Mouse (Mus musculus): ENCODE measurements around the gene Olfr643. TPM values are rescaled to one million over a fixed set of nuclear protein-coding genes. Genes with fewer than 3 reads are reported as not detected.

Olfr643 gene
- polyA plus RNA-seq, 1 experiment from 2014 or later = not detected

- no peak within 1 kb of the TSS for H3K27ac ChIP-seq
- no peak within 1 kb of the TSS for H3K4me2 ChIP-seq (replicated peaks)
- WGBS = 81% methylated on average over 1 of the region's 1 CpGs
- H3K36me3 ChIP-seq = no peaks in the 10 kb centered on the region
- no peak within 1 kb of the TSS for H3K9ac ChIP-seq
- no peaks in the 10 kb centered on the region for H3K9me3 ChIP-seq
- H3K4me1 ChIP-seq (replicated peaks) = no peaks in the 10 kb centered on the region
- H3K27me3 ChIP-seq (replicated peaks) = no peaks in the 10 kb centered on the region
- H3K4me3 ChIP-seq (replicated peaks) = no peak within 1 kb of the TSS
- ATAC-seq = no peak
These were observed 51.8 kb downstream of the Olfr643 start, which contains the start of gene Olfr645 for GRCm38 (mm10) chr7:104085365-104085764. Gene Olfr645, minus strand, starts transcription at chr7:104085465.

DNA sequence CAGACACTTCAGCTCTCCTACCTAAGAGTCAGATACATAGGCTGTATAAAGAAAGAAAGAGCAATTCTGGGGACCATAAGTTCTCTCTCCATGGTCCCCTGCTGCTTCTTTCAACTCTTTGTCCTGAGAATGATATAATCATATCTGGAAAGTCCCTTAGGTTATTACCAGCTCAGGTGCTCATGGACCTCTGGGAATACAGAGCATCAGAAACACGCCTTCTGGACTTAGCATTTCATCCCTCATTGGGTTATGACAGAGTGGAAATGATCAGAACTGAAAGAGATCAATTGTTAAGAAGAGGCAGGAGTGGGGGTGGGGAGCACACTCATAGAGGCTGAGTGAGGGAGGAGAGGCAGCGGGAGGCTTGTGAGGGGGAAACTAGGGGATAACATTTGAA is 65.4 kb downstream of the Olfr643 start, which contains the start of gene Olfr644:
TSS of gene Olfr644 (minus strand) at position 101 of the 400 bp plus-strand sequence.
- no peak within 1 kb of the TSS for H3K4me2 ChIP-seq (replicated peaks)
- ATAC-seq = no peak
- no peak within 1 kb of the TSS for H3K4me3 ChIP-seq (replicated peaks)
- 66% methylated on average over 2 of the region's 2 CpGs for WGBS
- no peaks in the 10 kb centered on the region for H3K9me3 ChIP-seq
- H3K9ac ChIP-seq = no peak within 1 kb of the TSS
- no peaks in the 10 kb centered on the region for H3K36me3 ChIP-seq
- H3K4me1 ChIP-seq (replicated peaks) = no peaks in the 10 kb centered on the region
- no peak within 1 kb of the TSS for H3K27ac ChIP-seq
- no peaks in the 10 kb centered on the region for H3K27me3 ChIP-seq (replicated peaks)

- H3K27ac ChIP-seq = no peak within 1 kb of the TSS
- no peaks in the 10 kb centered on the region for H3K4me1 ChIP-seq (replicated peaks)
- H3K9ac ChIP-seq = no peak within 1 kb of the TSS
- H3K4me2 ChIP-seq (replicated peaks) = no peak within 1 kb of the TSS
- ATAC-seq = no peak
- 44% methylated on average over 2 of the region's 2 CpGs for WGBS
- H3K27me3 ChIP-seq (replicated peaks) = no peaks in the 10 kb centered on the region
- no peaks in the 10 kb centered on the region for H3K9me3 ChIP-seq
- no peaks in the 10 kb centered on the region for H3K36me3 ChIP-seq
- H3K4me3 ChIP-seq (replicated peaks) = no peak within 1 kb of the TSS
These were observed 75.9 kb downstream of the Olfr643 start, which contains the start of gene 4930516K23Rik for GRCm38 (mm10) chr7:104061345-104061744. Gene 4930516K23Rik, minus strand, starts transcription at chr7:104061445.

DNA sequence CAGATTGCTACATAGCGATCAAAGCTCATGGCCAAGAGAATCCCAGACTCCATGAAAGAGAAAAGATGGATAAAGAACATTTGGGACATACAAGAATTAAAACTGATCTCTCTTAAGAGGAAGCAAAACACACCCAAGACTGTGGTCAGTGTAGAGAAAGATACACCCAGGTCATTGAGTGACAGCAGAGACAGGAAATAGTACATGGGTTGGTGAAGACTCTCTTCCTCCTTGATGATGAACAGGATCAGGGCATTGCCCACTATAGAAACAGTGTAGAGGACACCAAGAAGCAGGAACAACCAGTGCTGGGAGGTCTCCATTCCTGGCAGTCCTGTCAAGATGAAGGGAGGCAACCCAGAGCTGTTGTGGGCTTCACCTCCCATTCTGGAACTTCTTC is 78.0 kb downstream of the Olfr643 start:
- no peaks in the 10 kb centered on the region for H3K27me3 ChIP-seq (replicated peaks)
- 96% methylated on average over 1 of the region's 1 CpGs for WGBS
- H3K9me3 ChIP-seq = no peaks in the 10 kb centered on the region
- no peak overlapping the region for H3K4me3 ChIP-seq (replicated peaks)
- no peak overlapping the region for H3K27ac ChIP-seq
- H3K9ac ChIP-seq = no peak overlapping the region
- H3K36me3 ChIP-seq = no peaks in the 10 kb centered on the region
- no peak for ATAC-seq
- no peaks in the 10 kb centered on the region for H3K4me1 ChIP-seq (replicated peaks)
- H3K4me2 ChIP-seq (replicated peaks) = no peak overlapping the region

DNA sequence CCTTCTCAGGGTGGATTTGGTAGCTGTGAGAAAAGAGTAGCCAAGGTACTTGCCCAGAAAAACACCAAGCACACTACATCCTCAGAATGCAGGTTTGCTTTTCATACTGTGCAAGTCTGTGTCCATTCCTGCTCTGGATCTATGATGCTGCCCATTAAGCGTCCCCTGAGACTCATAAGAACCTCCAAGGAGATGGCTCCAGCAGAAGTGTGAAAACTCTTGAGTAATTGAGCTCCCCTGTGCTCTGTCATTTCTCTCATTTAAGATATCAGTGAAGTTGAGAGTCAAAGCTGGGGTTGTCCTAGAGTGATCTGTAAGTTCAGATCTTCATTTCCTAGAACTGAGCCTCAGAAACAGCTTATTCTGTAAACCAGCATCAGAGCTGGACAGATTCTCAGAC is 84.6 kb downstream of the Olfr643 start, which contains the start of gene Olfr642:
TSS of gene Olfr642 (minus strand) at position 101 of the 400 bp plus-strand sequence.
- no peaks in the 10 kb centered on the region for H3K9me3 ChIP-seq
- no peak for ATAC-seq
- H3K36me3 ChIP-seq = no peaks in the 10 kb centered on the region
- H3K4me1 ChIP-seq (replicated peaks) = no peaks in the 10 kb centered on the region
- no peak within 1 kb of the TSS for H3K4me3 ChIP-seq (replicated peaks)
- no peak within 1 kb of the TSS for H3K27ac ChIP-seq
- no peaks in the 10 kb centered on the region for H3K27me3 ChIP-seq (replicated peaks)
- H3K9ac ChIP-seq = no peak within 1 kb of the TSS
- WGBS = 71% methylated on average over 1 of the region's 1 CpGs
- no peak within 1 kb of the TSS for H3K4me2 ChIP-seq (replicated peaks)

DNA sequence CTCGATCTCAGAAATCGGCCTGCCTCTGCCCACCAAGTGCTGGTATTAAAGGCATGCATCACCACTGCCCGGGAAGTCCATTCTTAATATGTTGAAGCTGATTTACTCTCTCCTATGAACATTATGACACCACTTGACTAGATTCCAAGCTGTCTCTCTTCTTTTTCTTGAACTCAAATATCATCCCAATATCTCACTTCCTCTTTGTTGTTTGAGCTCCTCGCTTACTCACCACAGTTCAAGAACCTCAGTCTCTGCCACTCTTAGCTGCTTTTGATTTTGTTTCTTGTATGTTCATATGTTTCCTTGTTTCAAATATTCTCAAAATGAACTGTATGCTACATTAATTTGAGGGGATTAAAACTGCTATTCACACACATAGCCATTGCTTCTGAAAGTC is 86.5 kb downstream of the Olfr643 start:
- WGBS = 90% methylated on average over 4 of the region's 4 CpGs
- H3K4me1 ChIP-seq (replicated peaks) = no peaks in the 10 kb centered on the region
- no peak overlapping the region for H3K4me2 ChIP-seq (replicated peaks)
- ATAC-seq = no peak
- H3K9ac ChIP-seq = no peak overlapping the region
- H3K36me3 ChIP-seq = no peaks in the 10 kb centered on the region
- H3K27me3 ChIP-seq (replicated peaks) = no peaks in the 10 kb centered on the region
- H3K9me3 ChIP-seq = no peaks in the 10 kb centered on the region
- no peak overlapping the region for H3K27ac ChIP-seq
- H3K4me3 ChIP-seq (replicated peaks) = no peak overlapping the region

GRCm38 (mm10) chr7:104035145-104035544 is 102.1 kb downstream of the Olfr643 start, which contains the start of gene Olfr641:
Gene Olfr641, plus strand, starts transcription at chr7:104035445.
- Histone ChIP-seq H3K36me3 (no peaks in the 10 kb centered on the region), H3K27ac (no peak within 1 kb of the TSS), H3K4me3 (replicated peaks) (no peak within 1 kb of the TSS), H3K9me3 (no peaks in the 10 kb centered on the region), H3K4me2 (replicated peaks) (no peak within 1 kb of the TSS), H3K9ac (no peak within 1 kb of the TSS), H3K27me3 (replicated peaks) (no peaks in the 10 kb centered on the region), H3K4me1 (replicated peaks) (no peaks in the 10 kb centered on the region)
- no peak for ATAC-seq
- 74% methylated on average over 1 of the region's 1 CpGs for WGBS

DNA sequence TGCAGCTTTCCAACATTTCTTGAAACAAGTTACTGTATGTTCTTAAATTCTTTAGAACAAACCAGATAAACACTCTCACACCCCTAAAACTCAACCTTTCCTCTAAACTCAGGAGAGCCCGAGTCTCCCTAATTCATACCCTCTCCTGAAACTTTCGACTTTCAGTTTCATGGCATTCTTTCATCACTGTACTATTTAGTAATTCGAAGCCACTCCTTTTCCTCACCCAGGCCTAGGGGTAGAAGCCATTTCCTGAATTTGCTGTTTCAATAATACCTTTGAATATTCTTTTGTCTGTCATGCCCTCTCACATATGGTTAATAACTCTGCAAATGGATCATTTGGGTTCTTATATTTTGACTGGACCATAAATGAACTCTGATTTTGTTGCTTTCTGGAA is 110.2 kb downstream of the Olfr643 start:
- WGBS = 71% methylated on average over 3 of the region's 3 CpGs
- no peak for ATAC-seq

DNA sequence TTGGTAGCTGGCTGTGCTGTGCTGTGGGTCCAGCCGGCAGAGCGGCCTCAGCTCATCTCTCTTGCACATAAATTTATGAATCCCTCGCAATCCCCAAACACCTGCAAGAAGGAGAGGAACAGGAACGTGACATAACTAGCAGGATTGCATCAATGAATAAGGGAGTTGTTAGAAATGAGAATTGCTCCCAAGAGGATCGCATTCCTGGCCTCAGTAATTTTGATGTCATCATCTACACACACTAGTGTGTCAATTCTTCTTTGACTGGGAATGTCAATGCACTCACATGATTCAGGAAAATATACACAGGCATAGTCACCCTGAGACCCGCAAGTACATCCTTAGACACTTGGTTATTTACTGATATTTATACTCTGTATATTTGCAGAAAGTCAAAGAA is 111.7 kb downstream of the Olfr643 start, which contains the start of gene Olfr640:
TSS of gene Olfr640 (minus strand) at position 101 of the 400 bp plus-strand sequence.
- no peaks in the 10 kb centered on the region for H3K36me3 ChIP-seq
- 81% methylated on average over 6 of the region's 6 CpGs for WGBS
- H3K4me2 ChIP-seq (replicated peaks) = no peak within 1 kb of the TSS
- no peak within 1 kb of the TSS for H3K4me3 ChIP-seq (replicated peaks)
- H3K27ac ChIP-seq = no peak within 1 kb of the TSS
- no peak within 1 kb of the TSS for H3K9ac ChIP-seq
- H3K4me1 ChIP-seq (replicated peaks) = no peaks in the 10 kb centered on the region
- no peaks in the 10 kb centered on the region for H3K27me3 ChIP-seq (replicated peaks)
- ATAC-seq = no peak
- no peaks in the 10 kb centered on the region for H3K9me3 ChIP-seq

More for the DNA sequence above, 110.2 kb downstream of the Olfr643 start:
- H3K36me3 ChIP-seq = no peaks in the 10 kb centered on the region
- no peak overlapping the region for H3K4me2 ChIP-seq (replicated peaks)
- H3K4me3 ChIP-seq (replicated peaks) = no peak overlapping the region
- H3K9ac ChIP-seq = no peak overlapping the region
- no peak overlapping the region for H3K27ac ChIP-seq
- H3K4me1 ChIP-seq (replicated peaks) = no peaks in the 10 kb centered on the region
- no peaks in the 10 kb centered on the region for H3K9me3 ChIP-seq
- H3K27me3 ChIP-seq (replicated peaks) = no peaks in the 10 kb centered on the region

GRCm38 (mm10) chr7:104021651-104022050 is 115.6 kb downstream of the Olfr643 start:
- Histone ChIP-seq H3K4me1 (replicated peaks) (no peaks in the 10 kb centered on the region), H3K36me3 (no peaks in the 10 kb centered on the region), H3K27ac (no peak overlapping the region), H3K27me3 (replicated peaks) (no peaks in the 10 kb centered on the region), H3K4me2 (replicated peaks) (no peak overlapping the region), H3K9me3 (no peaks in the 10 kb centered on the region), H3K9ac (no peak overlapping the region), H3K4me3 (replicated peaks) (no peak overlapping the region)
- WGBS = 90% methylated on average over 6 of the region's 6 CpGs
- ATAC-seq = no peak

DNA sequence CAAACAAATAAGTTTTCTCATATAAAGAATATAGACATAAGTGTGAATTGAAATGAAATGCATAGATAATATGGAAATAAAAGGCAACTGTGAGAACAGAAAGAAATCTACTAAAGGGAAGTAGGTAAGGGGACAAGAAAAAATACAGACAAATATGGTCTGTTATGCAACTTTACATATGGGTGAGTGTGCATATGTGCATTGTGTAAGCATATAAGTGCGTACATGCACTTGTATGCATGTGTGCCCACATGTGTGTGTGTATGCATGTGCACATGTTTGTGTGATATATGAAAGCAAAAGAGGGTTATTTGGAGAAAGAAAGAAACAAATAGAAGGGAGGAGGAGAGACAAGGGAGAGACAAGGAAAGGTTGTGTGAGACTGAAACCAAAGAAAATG is 118.3 kb downstream of the Olfr643 start:
- WGBS = 89% methylated on average over 1 of the region's 1 CpGs
- Histone ChIP-seq H3K9me3 (no peaks in the 10 kb centered on the region), H3K4me1 (replicated peaks) (no peaks in the 10 kb centered on the region), H3K4me2 (replicated peaks) (no peak overlapping the region), H3K27me3 (replicated peaks) (no peaks in the 10 kb centered on the region), H3K9ac (no peak overlapping the region), H3K4me3 (replicated peaks) (no peak overlapping the region), H3K27ac (no peak overlapping the region), H3K36me3 (no peaks in the 10 kb centered on the region)
- ATAC-seq = no peak

- H3K4me1 ChIP-seq (replicated peaks) = no peaks in the 10 kb centered on the region
- no peaks in the 10 kb centered on the region for H3K27me3 ChIP-seq (replicated peaks)
- ATAC-seq = no peak
These were observed 120.0 kb downstream of the Olfr643 start, which contains the start of gene Olfr639 for GRCm38 (mm10) chr7:104017203-104017602. Gene Olfr639, minus strand, starts transcription at chr7:104017303.

GRCm38 (mm10) chr7:103999124-103999523 is 138.1 kb downstream of the Olfr643 start:
- Histone ChIP-seq H3K27ac (no peak overlapping the region), H3K4me1 (replicated peaks) (no peaks in the 10 kb centered on the region), H3K36me3 (no peaks in the 10 kb centered on the region), H3K9me3 (no peaks in the 10 kb centered on the region), H3K27me3 (replicated peaks) (no peaks in the 10 kb centered on the region), H3K4me3 (replicated peaks) (no peak overlapping the region), H3K9ac (no peak overlapping the region), H3K4me2 (replicated peaks) (no peak overlapping the region)
- ATAC-seq = no peak

More at GRCm38 (mm10) chr7:104017203-104017602, 120.0 kb downstream of the Olfr643 start, which contains the start of gene Olfr639:
- Histone ChIP-seq H3K4me3 (replicated peaks) (no peak within 1 kb of the TSS), H3K4me2 (replicated peaks) (no peak within 1 kb of the TSS), H3K36me3 (no peaks in the 10 kb centered on the region), H3K9me3 (no peaks in the 10 kb centered on the region), H3K9ac (no peak within 1 kb of the TSS), H3K27ac (no peak within 1 kb of the TSS)

Measured in intestine, embryonic 15.5 days (tissue).